Mouse (Mus musculus): ENCODE data around the gene Bri3bp.

DNA sequence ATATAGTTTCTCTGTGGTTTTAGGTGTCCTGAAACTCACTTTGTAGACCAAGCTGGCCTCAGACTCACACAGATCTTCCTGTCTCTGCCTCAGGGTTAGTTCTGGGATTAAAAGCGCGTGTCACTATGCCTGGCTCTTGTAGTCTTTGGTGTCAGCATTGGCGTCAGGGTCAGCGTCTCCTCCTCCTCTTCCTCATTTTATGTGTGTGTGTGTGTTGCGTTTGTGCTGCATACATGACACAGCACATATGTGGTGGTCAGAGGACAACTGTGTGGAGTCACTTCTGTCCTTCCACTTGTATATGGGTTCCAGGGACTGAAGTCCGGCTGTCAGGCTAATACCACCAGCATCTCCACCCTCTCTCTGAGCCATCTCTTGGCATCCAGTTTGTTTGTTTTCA lies 60.1 kb downstream of the Bri3bp start:
- no peak for TF ChIP-seq CTCF (conservative IDR thresholded peaks at IDR 0.05; ENCODE audit: low read length)
- no peak for TF ChIP-seq NANOG (IDR thresholded peaks at IDR 0.05; ENCODE audit: borderline replicate concordance, low read length)
- TF ChIP-seq POU5F1 (IDR thresholded peaks at IDR 0.05; ENCODE audit: borderline replicate concordance, low read length): no peak
